Mouse (Mus musculus): ENCODE results near the gene Egr4.
A peak's percentile ranks its signal among the peaks of the same experiment; 100 is the strongest.

Gene Egr4

GRCm38 (mm10) chr6:85513531-85513910 is at the start of gene Egr4:
Gene Egr4 (minus strand): TSS chr6:85513589.
- peak; percentile 62 for DNase-seq

GRCm38 (mm10) chr6:85562374-85562773 is 49.0 kb upstream of the Egr4 start:
- no peak for DNase-seq

GRCm38 (mm10) chr6:85547642-85548041 is 34.3 kb upstream of the Egr4 start:
- DNase-seq: no peak

GRCm38 (mm10) chr6:85544251-85544881 is 31.0 kb upstream of the Egr4 start:
- DNase-seq: no peak

- DNase-seq: no peak
These were observed 30.2 kb upstream of the Egr4 start for GRCm38 (mm10) chr6:85543351-85544175.

GRCm38 (mm10) chr6:85522825-85523224 is 9.4 kb upstream of the Egr4 start:
- no peak for DNase-seq

- no peak for DNase-seq
These were observed 8.6 kb upstream of the Egr4 start for GRCm38 (mm10) chr6:85522026-85522425.

- no peak for DNase-seq
These were observed 4.8 kb upstream of the Egr4 start for GRCm38 (mm10) chr6:85518091-85518693.

- no peak for DNase-seq
These were observed 2.6 kb upstream of the Egr4 start for GRCm38 (mm10) chr6:85515941-85516340.

GRCm38 (mm10) chr6:85512577-85513530 is 535 bp downstream of the Egr4 start:
- DNase-seq: peak; percentile 18

- no peak for DNase-seq
These were observed 1.3 kb downstream of the Egr4 start for GRCm38 (mm10) chr6:85512056-85512440.

GRCm38 (mm10) chr6:85511286-85512055 is 1.9 kb downstream of the Egr4 start:
- DNase-seq: peak; percentile 29

GRCm38 (mm10) chr6:85510476-85510875 is 2.9 kb downstream of the Egr4 start:
- peak; percentile 45 for DNase-seq

GRCm38 (mm10) chr6:85508602-85509001 is 4.8 kb downstream of the Egr4 start:
- no peak for DNase-seq

- no peak for DNase-seq
These were observed 8.5 kb downstream of the Egr4 start for GRCm38 (mm10) chr6:85504908-85505307.

GRCm38 (mm10) chr6:85502911-85503250 is 10.5 kb downstream of the Egr4 start, which contains the start of gene Fbxo41:
Gene Fbxo41 (minus strand): TSS chr6:85502994.
- peak; percentile 31 for DNase-seq

- no peak for DNase-seq
These were observed 11.1 kb downstream of the Egr4 start for GRCm38 (mm10) chr6:85502103-85502910.

- DNase-seq: no peak
These were observed 11.8 kb downstream of the Egr4 start for GRCm38 (mm10) chr6:85501571-85502102.

- DNase-seq: no peak
These were observed 13.0 kb downstream of the Egr4 start for GRCm38 (mm10) chr6:85500416-85500815.

GRCm38 (mm10) chr6:85498147-85498546 is 15.2 kb downstream of the Egr4 start:
- peak; percentile 41 for DNase-seq

- DNase-seq: no peak
These were observed 16.4 kb downstream of the Egr4 start for GRCm38 (mm10) chr6:85496976-85497375.
